In the genomic region with DNA sequence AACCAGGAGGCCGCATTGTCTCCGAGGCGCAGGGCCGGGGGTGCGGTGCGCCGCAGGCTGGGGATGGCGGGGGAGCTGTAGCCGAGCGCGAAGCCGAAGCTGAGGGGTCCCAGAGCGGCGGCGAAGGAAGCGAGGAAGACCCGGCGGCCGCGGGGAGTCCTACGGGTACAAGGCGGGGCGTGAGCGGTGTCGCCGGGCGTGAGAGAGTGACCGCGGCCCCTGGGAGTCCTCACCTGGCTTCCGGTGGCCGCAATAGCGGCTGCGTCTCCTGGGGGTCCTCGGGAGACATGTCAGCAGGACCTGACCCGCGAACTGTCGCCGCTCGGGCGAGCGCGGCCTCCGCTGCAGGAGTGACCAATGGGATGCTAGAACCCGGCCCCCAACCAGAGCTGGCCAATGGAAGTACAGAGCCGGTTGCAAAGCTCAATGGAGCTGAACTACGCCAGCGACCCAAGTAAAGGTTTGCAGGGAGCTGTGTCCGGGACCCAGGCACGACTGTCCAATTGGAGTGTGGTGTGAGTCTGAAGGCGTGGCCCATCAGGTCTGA, we compare ENCODE assay signal across 8 mouse cellular contexts. TPM values are rescaled to one million over a fixed set of nuclear protein-coding genes. Genes with fewer than 3 reads are reported as not detected.
DNase-seq lines count a peak whose midpoint lies in the region; ATAC-seq and TF ChIP-seq lines count a peak whose summit lies in the region.

A gene (minus strand): TSS at position 359 of the 547 bp plus-strand sequence.

- TF ChIP-seq EP300 in heart, postnatal 0 days (IDR thresholded peaks at IDR 0.05; ENCODE audit: low read depth): no peak

- DNase-seq in c-Kit-positive CD71-positive TER-119-positive erythroid progenitor cells, embryonic 14.5 days (ENCODE audit: low spot score): peak; percentile 88
- peak; percentile 97 for DNase-seq in heart, postnatal 0 days (ENCODE audit: low spot score)
- peak; percentile 90 to 95 for DNase-seq in kidney, postnatal 4 days

- H3K27ac ChIP-seq in forebrain, embryonic 12.5 days: peak within 1 kb of the TSS; percentile 66; the same call in 1 of the 2 replicates
- peak within 1 kb of the TSS; percentile 66 for H3K27ac ChIP-seq in heart, postnatal 0 days (ENCODE audit: low read depth)
- 0 out of 2 replicates have a peak within 1 kb of the TSS, but pooled peaks have one; percentile 39 for H3K27ac ChIP-seq in liver, embryonic 16.5 days (ENCODE audit: low read length)
- H3K27ac ChIP-seq in neural tube, embryonic 13.5 days (replicated peaks): peak within 1 kb of the TSS; percentile 81
- H3K27ac ChIP-seq in testis, adult 2 months (ENCODE audit: control insufficient read depth, insufficient read depth, low read depth, low read length): peak within 1 kb of the TSS; percentile 45; the same call in 1 of the 2 replicates

- H3K4me2 ChIP-seq in forebrain, embryonic 12.5 days: peak within 1 kb of the TSS; percentile 95
- peak within 1 kb of the TSS; percentile 100 for H3K4me2 ChIP-seq in heart, postnatal 0 days (ENCODE audit: low read depth, low read length)
- H3K4me2 ChIP-seq in liver, embryonic 16.5 days (ENCODE audit: low read depth, low read length): peak within 1 kb of the TSS; percentile 76
- peak within 1 kb of the TSS; percentile 99 for H3K4me2 ChIP-seq in neural tube, embryonic 13.5 days

- no peaks in the 10 kb centered on the region for H3K9me3 ChIP-seq in E14TG2a.4 (ENCODE audit: low read length)
- no peaks in the 10 kb centered on the region for H3K9me3 ChIP-seq in forebrain, embryonic 12.5 days
- no peaks in the 10 kb centered on the region for H3K9me3 ChIP-seq in heart, postnatal 0 days (replicated peaks; ENCODE audit: control insufficient read depth, low read length)
- no peaks in the 10 kb centered on the region for H3K9me3 ChIP-seq in liver, embryonic 16.5 days (replicated peaks; ENCODE audit: control insufficient read depth, low read length)
- H3K9me3 ChIP-seq in neural tube, embryonic 13.5 days: no peaks in the 10 kb centered on the region

- WGBS in forebrain, embryonic 12.5 days: under 1% methylated on average over 49 of the region's 50 CpGs
- 1% methylated on average over 50 of the region's 50 CpGs for WGBS in heart, postnatal 0 days
- WGBS in liver, embryonic 16.5 days (ENCODE audit: insufficient replicate concordance): 0% methylated on average over 50 of the region's 50 CpGs
- WGBS in neural tube, embryonic 13.5 days: under 1% methylated on average over 43 of the region's 50 CpGs

- peaks cover 39% of the 10 kb centered on the region for H3K36me3 ChIP-seq in E14TG2a.4 (ENCODE audit: insufficient read depth, low read length)
- H3K36me3 ChIP-seq in forebrain, embryonic 12.5 days (replicated peaks): no peaks in the 10 kb centered on the region
- no peaks in the 10 kb centered on the region for H3K36me3 ChIP-seq in heart, postnatal 0 days (replicated peaks; ENCODE audit: control insufficient read depth, insufficient read depth, low read length)
- H3K36me3 ChIP-seq in liver, embryonic 16.5 days (ENCODE audit: control insufficient read depth, insufficient read depth): no peaks in the 10 kb centered on the region
- no peaks in the 10 kb centered on the region for H3K36me3 ChIP-seq in neural tube, embryonic 13.5 days
- no peaks in the 10 kb centered on the region; the same call in 1 of the 2 replicates for H3K36me3 ChIP-seq in testis, adult 2 months (ENCODE audit: control insufficient read depth, insufficient read depth, low read length)

- H3K9ac ChIP-seq in forebrain, embryonic 12.5 days: peak within 1 kb of the TSS; percentile 91
- peak within 1 kb of the TSS; percentile 84 for H3K9ac ChIP-seq in heart, postnatal 0 days (replicated peaks; ENCODE audit: low read depth, low read length)
- H3K9ac ChIP-seq in liver, embryonic 16.5 days (ENCODE audit: low read depth, low read length): peak within 1 kb of the TSS; percentile 81
- H3K9ac ChIP-seq in neural tube, embryonic 13.5 days: peak within 1 kb of the TSS; percentile 92

- H3K4me3 ChIP-seq in E14TG2a.4 (replicated peaks; ENCODE audit: low read length): peak within 1 kb of the TSS; percentile 91
- peak within 1 kb of the TSS; percentile 74 for H3K4me3 ChIP-seq in forebrain, embryonic 12.5 days (replicated peaks)
- peak within 1 kb of the TSS; percentile 83 for H3K4me3 ChIP-seq in heart, postnatal 0 days (ENCODE audit: low read depth, low read length)
- H3K4me3 ChIP-seq in liver, embryonic 16.5 days (ENCODE audit: low read depth, low read length): peak within 1 kb of the TSS; percentile 80
- H3K4me3 ChIP-seq in neural tube, embryonic 13.5 days: peak within 1 kb of the TSS; percentile 88
- peak within 1 kb of the TSS; percentile 89 for H3K4me3 ChIP-seq in testis, adult 2 months (ENCODE audit: control insufficient read depth, low read depth, low read length)

- peak; percentile 89 for TF ChIP-seq POLR2A in testis, adult 2 months (IDR thresholded peaks at IDR 0.05; ENCODE audit: control insufficient read depth, low read depth, low read length)

- no peak for TF ChIP-seq CTCF in E14TG2a.4 (conservative IDR thresholded peaks at IDR 0.05; ENCODE audit: low read length)
- no peak for TF ChIP-seq CTCF in heart, postnatal 0 days (IDR thresholded peaks at IDR 0.05; ENCODE audit: low read depth)
- no peak for TF ChIP-seq CTCF in testis, adult 2 months (IDR thresholded peaks at IDR 0.05; ENCODE audit: control insufficient read depth, insufficient read depth, insufficient replicate concordance, low read depth, low read length)

- H3K4me1 ChIP-seq in E14TG2a.4 (replicated peaks; ENCODE audit: low read depth, low read length): peaks cover 84% of the 10 kb centered on the region
- H3K4me1 ChIP-seq in forebrain, embryonic 12.5 days: peaks cover 25% of the 10 kb centered on the region
- peaks cover 11% of the 10 kb centered on the region for H3K4me1 ChIP-seq in heart, postnatal 0 days (ENCODE audit: control insufficient read depth, insufficient read depth)
- peaks cover 33% of the 10 kb centered on the region for H3K4me1 ChIP-seq in liver, embryonic 16.5 days (ENCODE audit: control insufficient read depth, low read depth, low read length)
- H3K4me1 ChIP-seq in neural tube, embryonic 13.5 days (replicated peaks): peaks cover 23% of the 10 kb centered on the region
- H3K4me1 ChIP-seq in testis, adult 2 months (ENCODE audit: control insufficient read depth, insufficient read depth, low read length): peaks cover 10% of the 10 kb centered on the region

- no peaks in the 10 kb centered on the region for H3K27me3 ChIP-seq in E14TG2a.4 (ENCODE audit: insufficient read depth, low read length)
- H3K27me3 ChIP-seq in forebrain, embryonic 12.5 days: peaks cover 12% of the 10 kb centered on the region
- H3K27me3 ChIP-seq in heart, postnatal 0 days (ENCODE audit: control insufficient read depth, insufficient read depth, low read length): no peaks in the 10 kb centered on the region
- H3K27me3 ChIP-seq in liver, embryonic 16.5 days (ENCODE audit: control insufficient read depth, insufficient read depth, low read depth, low read length): 0 out of 2 replicates have a peak, but pooled peaks cover 4% of the 10 kb centered on the region
- H3K27me3 ChIP-seq in neural tube, embryonic 13.5 days: no peaks in the 10 kb centered on the region
- no peaks in the 10 kb centered on the region for H3K27me3 ChIP-seq in testis, adult 2 months (ENCODE audit: control insufficient read depth, insufficient read depth, low read length)

- peak; percentile 98 for ATAC-seq in forebrain, embryonic 12.5 days (ENCODE audit: low FRiP score)
- peak; percentile 98 for ATAC-seq in heart, postnatal 0 days (ENCODE audit: insufficient read depth, low read depth)
- ATAC-seq in liver, embryonic 16.5 days (ENCODE audit: low read depth): peak; percentile 98
- ATAC-seq in neural tube, embryonic 13.5 days (ENCODE audit: low read depth): peak; percentile 99

RNA-seq across cellular contexts. Expression of the gene that starts here (rescaled TPM):
- polyA plus RNA-seq in forebrain, embryonic 12.5 days (2016; fragmentation: Nextera tagmentation; extraction: Ambion mirVana): 14.4 and 16.3 TPM in 2 replicates
- 42.1 and 46.2 TPM in 2 replicates for total RNA-seq in heart, postnatal 0 days (2014; rRNA removed; ENCODE audit: low replicate concordance)
- polyA plus RNA-seq in heart, postnatal 0 days (2015; fragmentation: Nextera tagmentation; extraction: Ambion mirVana): 24.7 and 27.9 TPM in 2 replicates
- polyA plus RNA-seq in liver, embryonic 16.5 days (2015; fragmentation: Nextera tagmentation; extraction: Ambion mirVana): 7.8 and 8.8 TPM in 2 replicates
- polyA plus RNA-seq in neural tube, embryonic 13.5 days (2015; fragmentation: Nextera tagmentation; extraction: Ambion mirVana): 23.4 and 26.4 TPM in 2 replicates
- 50.8 and 62.8 TPM in 2 replicates for polyA plus RNA-seq in testis, adult 2 months (2012; rRNA removed)

Comparison
In these comparisons a context has a peak if more than half of its experiments do, and no peak if none do; other contexts are left out.
1. Peak in every context shown above with its lines: DNase-seq, ATAC-seq, H3K4me3 ChIP-seq and H3K27ac ChIP-seq.